In the genomic region with DNA sequence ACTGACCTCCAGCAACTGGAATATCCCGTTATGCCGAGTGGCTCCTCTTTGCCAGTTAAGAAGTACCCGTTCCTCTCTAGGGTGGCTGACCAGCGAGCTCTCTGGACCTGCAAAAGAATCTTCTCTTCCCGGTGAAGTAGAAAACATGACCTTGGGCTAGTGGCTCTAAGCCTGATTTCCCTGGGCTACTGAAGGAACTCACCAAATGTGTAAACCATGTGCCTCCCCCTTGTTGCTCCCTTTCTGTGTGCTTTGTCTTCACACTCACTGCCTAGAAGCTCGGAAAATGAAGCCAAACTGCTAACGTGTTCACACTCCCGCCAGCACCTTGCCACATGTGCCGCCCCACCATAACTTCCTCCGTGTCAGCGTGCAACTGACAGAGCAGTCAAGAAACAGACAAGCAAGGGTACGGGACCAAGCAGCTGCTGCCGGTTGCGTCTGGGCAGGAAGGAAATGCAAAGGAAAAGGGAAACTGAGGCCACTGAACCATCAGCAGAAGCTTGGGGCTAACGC, we compare ENCODE assay signal across 12 mouse cellular contexts. TPM values are rescaled to one million over a fixed set of nuclear protein-coding genes. Genes with fewer than 3 reads are reported as not detected.
DNase-seq lines count a peak whose midpoint lies in the region; ATAC-seq lines count a peak whose summit lies in the region.
"Had no signal": no experiment of that assay in that cellular context is flagged by ENCODE, and none has a peak within 500 bp of the region (broad histone marks: within the 10 kb centered on the region; RNA-seq: fewer than 3 reads in every experiment).

No protein-coding gene starts in this region.

- 0 out of 2 replicates have a peak, but pooled peaks cover 3% of the 10 kb centered on the region for H3K4me1 ChIP-seq in midbrain, embryonic 15.5 days
- no peaks in the 10 kb centered on the region for H3K4me1 ChIP-seq in midbrain, embryonic 14.5 days (ENCODE audit: control insufficient read depth, insufficient read depth, low read length)
- H3K4me1 ChIP-seq in limb, embryonic 10.5 days: no peaks in the 10 kb centered on the region

- DNase-seq in frontal cortex, postnatal 14 days (ENCODE audit: low spot score in 2 of 2): no peak
- no peak for DNase-seq in midbrain, embryonic 14.5 days
- peak; percentile 34 for DNase-seq in limb, embryonic 10.5 days (ENCODE audit: low spot score)
- DNase-seq in cerebellum, postnatal 4 days (ENCODE audit: low spot score in 2 of 2): no peak
- DNase-seq in cerebellum, postnatal 25 days: no peak
- DNase-seq: cerebellum, adult 11-12 months; gastrocnemius, postnatal 25 days had no signal

- no peak overlapping the region for H3K27ac ChIP-seq in midbrain, embryonic 15.5 days
- H3K27ac ChIP-seq in midbrain, embryonic 14.5 days (replicated peaks; ENCODE audit: low read depth, low read length): no peak overlapping the region
- H3K27ac ChIP-seq in limb, embryonic 10.5 days: no peak overlapping the region

- no peaks in the 10 kb centered on the region for H3K9me3 ChIP-seq in midbrain, embryonic 15.5 days
- no peaks in the 10 kb centered on the region for H3K9me3 ChIP-seq in midbrain, embryonic 14.5 days (ENCODE audit: control insufficient read depth, low read length)
- no peaks in the 10 kb centered on the region for H3K9me3 ChIP-seq in limb, embryonic 10.5 days (replicated peaks)

- 68% methylated on average over 15 of the region's 15 CpGs for WGBS in midbrain, embryonic 15.5 days
- WGBS in midbrain, embryonic 14.5 days: 73% methylated on average over 15 of the region's 15 CpGs
- WGBS in limb, embryonic 10.5 days: 61% methylated on average over 15 of the region's 15 CpGs

- H3K36me3 ChIP-seq in midbrain, embryonic 15.5 days (replicated peaks): no peaks in the 10 kb centered on the region
- H3K36me3 ChIP-seq in midbrain, embryonic 14.5 days (ENCODE audit: control insufficient read depth, insufficient read depth, low read length): no peaks in the 10 kb centered on the region
- no peaks in the 10 kb centered on the region for H3K36me3 ChIP-seq in limb, embryonic 10.5 days

- no peak overlapping the region for H3K4me2 ChIP-seq in midbrain, embryonic 15.5 days
- H3K4me2 ChIP-seq in midbrain, embryonic 14.5 days (ENCODE audit: low read length): no peak overlapping the region

- peak; percentile 13; the same call in 1 of the 2 replicates for ATAC-seq in frontal cortex, adult (ENCODE audit: low TSS enrichment)
- peak; percentile 51; the same call in 1 of the 2 replicates for ATAC-seq in midbrain, embryonic 15.5 days (replicated peaks)
- no peak for ATAC-seq in midbrain, embryonic 14.5 days (ENCODE audit: low FRiP score, low TSS enrichment)
- no peak for ATAC-seq in cerebellum, adult (ENCODE audit: insufficient number of reproducible peaks, low FRiP score, low TSS enrichment)
- ATAC-seq: liver, postnatal 0 days had no signal

- no peak overlapping the region for H3K9ac ChIP-seq in midbrain, embryonic 15.5 days
- no peak overlapping the region for H3K9ac ChIP-seq in midbrain, embryonic 14.5 days (replicated peaks; ENCODE audit: low read length)
- H3K9ac ChIP-seq: liver, postnatal 0 days had no signal

- H3K27me3 ChIP-seq in midbrain, embryonic 15.5 days (replicated peaks): no peaks in the 10 kb centered on the region
- H3K27me3 ChIP-seq in midbrain, embryonic 14.5 days (ENCODE audit: control insufficient read depth, insufficient read depth, low read length): peaks cover 4% of the 10 kb centered on the region; the same call in 1 of the 2 replicates
- 0 out of 2 replicates have a peak, but pooled peaks cover 3% of the 10 kb centered on the region for H3K27me3 ChIP-seq in limb, embryonic 10.5 days (ENCODE audit: low read depth, poor library complexity, severe bottlenecking)

- H3K4me3 ChIP-seq in midbrain, embryonic 15.5 days: no peak overlapping the region
- no peak overlapping the region for H3K4me3 ChIP-seq in midbrain, embryonic 14.5 days (replicated peaks; ENCODE audit: low read depth, low read length)
- no peak overlapping the region for H3K4me3 ChIP-seq in limb, embryonic 10.5 days
- H3K4me3 ChIP-seq: erythroblast, embryonic 14.5 days had no signal

RNA-seq across cellular contexts. Expression of gene Zmat3, which starts 47.9 kb away (rescaled TPM):
- polyA plus RNA-seq in midbrain, embryonic 15.5 days (2015; fragmentation: Nextera tagmentation; extraction: Ambion mirVana): 7.0 and 8.0 TPM in 2 replicates
- polyA plus RNA-seq in midbrain, embryonic 14.5 days (2014; fragmentation: Nextera tagmentation; extraction: Ambion mirVana): 7.7 and 9.7 TPM in 2 replicates
- polyA plus RNA-seq in limb, embryonic 10.5 days (2016; fragmentation: Nextera tagmentation; extraction: Ambion mirVana): 4.7 and 5.4 TPM in 2 replicates

Comparison
In these comparisons a context has a peak if more than half of its experiments do, and no peak if none do; other contexts are left out.
1. ATAC-seq: peak in frontal cortex, adult (single experiment) and midbrain, embryonic 15.5 days (single experiment); none in midbrain, embryonic 14.5 days (single experiment) and cerebellum, adult (single experiment).